Comparison of ENCODE assay signal across 8 mouse cellular contexts in the genomic region with DNA sequence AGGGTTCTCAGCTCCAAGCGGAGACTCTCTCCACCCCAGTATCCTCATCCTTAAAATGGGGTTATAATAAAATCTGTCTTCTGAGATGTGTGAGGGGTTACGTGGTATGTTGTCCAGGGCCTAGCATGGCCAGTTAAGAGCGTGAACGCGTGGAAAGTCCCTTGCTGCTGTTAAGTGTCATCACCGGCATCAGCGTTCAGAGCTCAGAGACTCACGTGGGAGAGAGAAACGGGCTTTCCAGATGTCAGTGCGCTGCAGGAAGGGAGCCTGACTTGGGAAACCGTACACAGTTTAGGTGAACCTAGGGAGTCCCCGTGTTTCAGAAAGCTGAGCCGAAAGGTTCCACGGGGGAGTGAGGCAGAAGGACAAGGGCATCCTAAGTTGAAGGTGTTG. TPM values are rescaled to one million over a fixed set of nuclear protein-coding genes. Genes with fewer than 3 reads are reported as not detected.
DNase-seq lines count a peak whose midpoint lies in the region; ATAC-seq and TF ChIP-seq lines count a peak whose summit lies in the region.

No protein-coding gene starts in this region.

- TF ChIP-seq CTCF in lung, embryonic 14.5 days (IDR thresholded peaks at IDR 0.05; ENCODE audit: low read depth), result no peak
- no peak for TF ChIP-seq CTCF in cortical plate, adult 2 months (IDR thresholded peaks at IDR 0.05; ENCODE audit: extremely low read depth, insufficient read depth, low read length)

- no peaks in the 10 kb centered on the region for H3K9me3 ChIP-seq in lung, embryonic 14.5 days (ENCODE audit: low read depth, low read length)

- DNase-seq in lung, embryonic 14.5 days, result no peak
- DNase-seq in lung, postnatal 4 days, result no peak
- DNase-seq in induced T-regulatory cell, adult 2 months (ENCODE audit: low read depth), result peak; percentile 83
- DNase-seq in natural killer cell, adult 2 months (ENCODE audit: low spot score in 2 of 2), result peak; percentile 37 to 54
- DNase-seq in adipocyte (ENCODE audit: low spot score), result no peak
- no peak for DNase-seq in adrenal gland, postnatal 14 days
- DNase-seq in ovary, postnatal 14 days (ENCODE audit: low spot score), result no peak

- H3K27ac ChIP-seq in lung, embryonic 14.5 days (ENCODE audit: low read depth), result no peak overlapping the region
- no peak overlapping the region for H3K27ac ChIP-seq in cortical plate, adult 2 months (ENCODE audit: insufficient read depth, low read length)

- H3K4me3 ChIP-seq in lung, embryonic 14.5 days (ENCODE audit: low read depth, low read length), result peak overlapping the region; percentile 100
- peak overlapping the region; percentile 61 for H3K4me3 ChIP-seq in cortical plate, adult 2 months (ENCODE audit: insufficient read depth, low read length)

- 12% methylated on average over 14 of the region's 14 CpGs for WGBS in lung, embryonic 14.5 days

- H3K4me1 ChIP-seq in lung, embryonic 14.5 days (ENCODE audit: insufficient read depth), result no peaks in the 10 kb centered on the region
- 0 out of 2 replicates have a peak, but pooled peaks cover 4% of the 10 kb centered on the region for H3K4me1 ChIP-seq in cortical plate, adult 2 months (ENCODE audit: control insufficient read depth, insufficient read depth, low read length)

- H3K9ac ChIP-seq in lung, embryonic 14.5 days, result peak overlapping the region; percentile 93

- TF ChIP-seq POLR2A in cortical plate, adult 2 months (IDR thresholded peaks at IDR 0.05; ENCODE audit: extremely low read depth, insufficient read depth, low read length), result no peak

- ATAC-seq in lung, embryonic 14.5 days (ENCODE audit: insufficient read depth), result no peak

- no peaks in the 10 kb centered on the region for H3K27me3 ChIP-seq in lung, embryonic 14.5 days (ENCODE audit: insufficient read depth, low read length)

- peaks cover 28% of the 10 kb centered on the region for H3K36me3 ChIP-seq in lung, embryonic 14.5 days (ENCODE audit: insufficient read depth)

- peak overlapping the region; percentile 84 for H3K4me2 ChIP-seq in lung, embryonic 14.5 days

RNA-seq across cellular contexts. Expression of a gene that starts 0.9 kb away (rescaled TPM):
- polyA plus RNA-seq in lung, embryonic 14.5 days (2014; fragmentation: Nextera tagmentation; extraction: Ambion mirVana), result 27.2 and 30.6 TPM in 2 replicates
- 45.1 and 47.2 TPM in 2 replicates for polyA plus RNA-seq in cortical plate, adult 2 months (2012; rRNA removed)
- total RNA-seq in adrenal gland, postnatal 14 days (2021), result 17.0 and 19.4 TPM in 2 replicates

RNA-seq across cellular contexts. Expression of a gene that starts 9.4 kb away (rescaled TPM):
- polyA plus RNA-seq in lung, embryonic 14.5 days (2014; fragmentation: Nextera tagmentation; extraction: Ambion mirVana), result not detected in 2 replicates
- polyA plus RNA-seq in cortical plate, adult 2 months (2012; rRNA removed), result 13.3 and 14.2 TPM in 2 replicates
- total RNA-seq in adrenal gland, postnatal 14 days (2021), result not detected in 2 replicates

RNA-seq across cellular contexts. Expression of a gene that starts 24.7 kb away (rescaled TPM):
- polyA plus RNA-seq in lung, embryonic 14.5 days (2014; fragmentation: Nextera tagmentation; extraction: Ambion mirVana), result 0.80 and 3.2 TPM in 2 replicates
- polyA plus RNA-seq in cortical plate, adult 2 months (2012; rRNA removed), result 0.21 and 0.23 TPM in 2 replicates
- 0.19 and 1.5 TPM in 2 replicates for total RNA-seq in adrenal gland, postnatal 14 days (2021)

RNA-seq across cellular contexts. Expression of a gene that starts 29.5 kb away (rescaled TPM):
- not detected in 2 replicates for polyA plus RNA-seq in lung, embryonic 14.5 days (2014; fragmentation: Nextera tagmentation; extraction: Ambion mirVana)
- 0.32 TPM in 1 of 2 replicates, not detected in the other for polyA plus RNA-seq in cortical plate, adult 2 months (2012; rRNA removed)
- not detected in 2 replicates for total RNA-seq in adrenal gland, postnatal 14 days (2021)

RNA-seq across cellular contexts. Expression of a gene that starts 46.8 kb away (rescaled TPM):
- polyA plus RNA-seq in lung, embryonic 14.5 days (2014; fragmentation: Nextera tagmentation; extraction: Ambion mirVana), result 0.31 and 0.80 TPM in 2 replicates
- not detected in 2 replicates for polyA plus RNA-seq in cortical plate, adult 2 months (2012; rRNA removed)
- total RNA-seq in adrenal gland, postnatal 14 days (2021), result not detected in 2 replicates

Comparison
In these comparisons a context has a peak if more than half of its experiments do, and no peak if none do; other contexts are left out.
1. DNase-seq: peak in induced T-regulatory cell, adult 2 months (single experiment) and natural killer cell, adult 2 months (2 of 2); none in lung, embryonic 14.5 days (single experiment), lung, postnatal 4 days (0 of 2), adipocyte (single experiment), adrenal gland, postnatal 14 days (single experiment) and ovary, postnatal 14 days (single experiment).
2. RNA of a gene that starts 9.4 kb away (polyA plus RNA-seq): 13.3 to 14.2 TPM in cortical plate, adult 2 months; not detected in lung, embryonic 14.5 days; every median in the first group is over 10 times any median in the second.